10 mouse cellular contexts compared by ENCODE assay signal in genomic region chr2:27235729-27236128, GRCm38 (mm10). TPM values are rescaled to one million over a fixed set of nuclear protein-coding genes. Genes with fewer than 3 reads are reported as not detected.
DNase-seq lines count a peak whose midpoint lies in the region; ATAC-seq and TF ChIP-seq lines count a peak whose summit lies in the region.
"Had no signal": no experiment of that assay in that cellular context is flagged by ENCODE, and none has a peak within 500 bp of the region (broad histone marks: within the 10 kb centered on the region; RNA-seq: fewer than 3 reads in every experiment).

No protein-coding gene starts in this region.

- no peaks in the 10 kb centered on the region for H3K79me2 ChIP-seq in heart, adult 2 months (replicated peaks; ENCODE audit: control insufficient read depth, insufficient read depth, low read length)

- TF ChIP-seq EP300 in heart, adult 2 months (IDR thresholded peaks at IDR 0.05; ENCODE audit: insufficient read depth, low read depth, low read length): peak; percentile 77

- H3K27ac ChIP-seq in heart, adult 2 months: no peak overlapping the region
- no peak overlapping the region for H3K27ac ChIP-seq in heart, embryonic 11.5 days (ENCODE audit: low read depth, low read length)
- H3K27ac ChIP-seq in bone marrow macrophage, adult 2 months (ENCODE audit: insufficient read depth, low read depth, low read length): no peak overlapping the region
- H3K27ac ChIP-seq in forebrain, embryonic 13.5 days: no peak overlapping the region
- H3K27ac ChIP-seq in hindbrain, embryonic 14.5 days: no peak overlapping the region
- no peak overlapping the region for H3K27ac ChIP-seq in limb, embryonic 11.5 days (replicated peaks; ENCODE audit: low read depth, low read length)
- no peak overlapping the region for H3K27ac ChIP-seq in thymus, adult 2 months (ENCODE audit: control insufficient read depth, insufficient read depth, low read length)
- H3K27ac ChIP-seq: liver, embryonic 15.5 days had no signal

- H3K9me3 ChIP-seq in heart, embryonic 11.5 days (replicated peaks; ENCODE audit: control insufficient read depth, low read length): no peaks in the 10 kb centered on the region
- H3K9me3 ChIP-seq in forebrain, embryonic 13.5 days (replicated peaks): no peaks in the 10 kb centered on the region
- H3K9me3 ChIP-seq in hindbrain, embryonic 14.5 days (ENCODE audit: control insufficient read depth, low read length): no peaks in the 10 kb centered on the region
- H3K9me3 ChIP-seq in limb, embryonic 11.5 days (ENCODE audit: control insufficient read depth, low read length): no peaks in the 10 kb centered on the region
- H3K9me3 ChIP-seq: G1E; liver, embryonic 15.5 days had no signal

- no peak overlapping the region for H3K4me3 ChIP-seq in heart, adult 2 months
- no peak overlapping the region for H3K4me3 ChIP-seq in heart, embryonic 11.5 days (ENCODE audit: low read depth, low read length)
- no peak overlapping the region for H3K4me3 ChIP-seq in bone marrow macrophage, adult 2 months (ENCODE audit: insufficient read depth, low read length)
- H3K4me3 ChIP-seq in forebrain, embryonic 13.5 days: no peak overlapping the region
- H3K4me3 ChIP-seq in hindbrain, embryonic 14.5 days (replicated peaks; ENCODE audit: low read length): no peak overlapping the region
- H3K4me3 ChIP-seq in limb, embryonic 11.5 days (ENCODE audit: low read depth, low read length): no peak overlapping the region
- H3K4me3 ChIP-seq in thymus, adult 2 months (ENCODE audit: control insufficient read depth, insufficient read depth, low read length): no peak overlapping the region
- H3K4me3 ChIP-seq: liver, embryonic 15.5 days had no signal

- H3K36me3 ChIP-seq in heart, adult 2 months (ENCODE audit: control insufficient read depth, insufficient read depth, low read length): no peaks in the 10 kb centered on the region
- no peaks in the 10 kb centered on the region for H3K36me3 ChIP-seq in heart, embryonic 11.5 days (ENCODE audit: control insufficient read depth, insufficient read depth, low read length)
- H3K36me3 ChIP-seq in forebrain, embryonic 13.5 days (ENCODE audit: poor library complexity, severe bottlenecking): no peaks in the 10 kb centered on the region
- no peaks in the 10 kb centered on the region for H3K36me3 ChIP-seq in hindbrain, embryonic 14.5 days (replicated peaks; ENCODE audit: control insufficient read depth, insufficient read depth)
- H3K36me3 ChIP-seq in limb, embryonic 11.5 days (ENCODE audit: control insufficient read depth, insufficient read depth, low read length): no peaks in the 10 kb centered on the region
- H3K36me3 ChIP-seq in thymus, adult 2 months (ENCODE audit: control insufficient read depth, insufficient read depth, low read length): no peaks in the 10 kb centered on the region
- H3K36me3 ChIP-seq: G1E; liver, embryonic 15.5 days had no signal

- H3K9ac ChIP-seq in heart, adult 2 months (ENCODE audit: low read depth, low read length): no peak overlapping the region
- no peak overlapping the region for H3K9ac ChIP-seq in heart, embryonic 11.5 days (ENCODE audit: low read depth, low read length)
- no peak overlapping the region for H3K9ac ChIP-seq in forebrain, embryonic 13.5 days
- H3K9ac ChIP-seq in hindbrain, embryonic 14.5 days: no peak overlapping the region
- no peak overlapping the region for H3K9ac ChIP-seq in limb, embryonic 11.5 days (ENCODE audit: low read length)
- H3K9ac ChIP-seq: liver, embryonic 15.5 days had no signal

- no peak for ATAC-seq in heart, embryonic 11.5 days (replicated peaks; ENCODE audit: insufficient number of reproducible peaks, low FRiP score, low TSS enrichment)
- ATAC-seq in forebrain, embryonic 13.5 days: peak; percentile 69; the same call in 1 of the 2 replicates
- ATAC-seq in hindbrain, embryonic 14.5 days (ENCODE audit: low FRiP score): no peak
- no peak; the same call in 1 of the 2 replicates for ATAC-seq in limb, embryonic 11.5 days (ENCODE audit: insufficient number of reproducible peaks, low FRiP score, low TSS enrichment, low read depth)

- WGBS in heart, adult 2 months: 16% methylated on average over 3 of the region's 3 CpGs
- 6% methylated on average over 3 of the region's 3 CpGs for WGBS in heart, embryonic 11.5 days (ENCODE audit: insufficient replicate concordance)
- WGBS in forebrain, embryonic 13.5 days: 21% methylated on average over 3 of the region's 3 CpGs
- WGBS in hindbrain, embryonic 14.5 days: 32% methylated on average over 3 of the region's 3 CpGs
- 14% methylated on average over 3 of the region's 3 CpGs for WGBS in limb, embryonic 11.5 days
- 13% methylated on average over 3 of the region's 3 CpGs for WGBS in thymus, adult 2 months

- peaks cover 9% of the 10 kb centered on the region for H3K4me1 ChIP-seq in heart, adult 2 months (ENCODE audit: control insufficient read depth, insufficient read depth, low read length)
- H3K4me1 ChIP-seq in heart, embryonic 11.5 days (ENCODE audit: control insufficient read depth, insufficient read depth, low read length): peaks cover 18% of the 10 kb centered on the region
- peaks cover 17% of the 10 kb centered on the region for H3K4me1 ChIP-seq in bone marrow macrophage, adult 2 months (ENCODE audit: control insufficient read depth, insufficient read depth, low read length)
- H3K4me1 ChIP-seq in forebrain, embryonic 13.5 days: 0 out of 2 replicates have a peak, but pooled peaks cover 7% of the 10 kb centered on the region
- no peaks in the 10 kb centered on the region for H3K4me1 ChIP-seq in hindbrain, embryonic 14.5 days (replicated peaks; ENCODE audit: control insufficient read depth, insufficient read depth, low read length)
- peaks cover 3% of the 10 kb centered on the region; the same call in 1 of the 2 replicates for H3K4me1 ChIP-seq in limb, embryonic 11.5 days (ENCODE audit: control insufficient read depth, insufficient read depth, low read length)
- no peaks in the 10 kb centered on the region for H3K4me1 ChIP-seq in thymus, adult 2 months (replicated peaks; ENCODE audit: control insufficient read depth, insufficient read depth, low read length)

- DNase-seq in heart, adult 2 months: peak; percentile 65 to 79
- peak; percentile 84 for DNase-seq in hindbrain, embryonic 14.5 days (ENCODE audit: low spot score)
- DNase-seq in limb, embryonic 11.5 days (ENCODE audit: low spot score): peak; percentile 84
- peak; percentile 18 to 56 for DNase-seq in natural killer cell, adult 2 months (ENCODE audit: low spot score in 2 of 2)
- DNase-seq in thymus, adult 2 months: peak; percentile 75

- H3K27me3 ChIP-seq in heart, adult 2 months (ENCODE audit: control insufficient read depth, insufficient read depth, low read length): no peaks in the 10 kb centered on the region
- H3K27me3 ChIP-seq in heart, embryonic 11.5 days (ENCODE audit: control insufficient read depth, insufficient read depth, low read length): peaks cover 9% of the 10 kb centered on the region; the same call in 1 of the 2 replicates
- H3K27me3 ChIP-seq in forebrain, embryonic 13.5 days: no peaks in the 10 kb centered on the region
- H3K27me3 ChIP-seq in hindbrain, embryonic 14.5 days (ENCODE audit: control insufficient read depth, insufficient read depth, low read length): no peaks in the 10 kb centered on the region
- no peaks in the 10 kb centered on the region for H3K27me3 ChIP-seq in limb, embryonic 11.5 days (ENCODE audit: control insufficient read depth, insufficient read depth, low read length)
- no peaks in the 10 kb centered on the region for H3K27me3 ChIP-seq in thymus, adult 2 months (ENCODE audit: control insufficient read depth, insufficient read depth, low read length)
- H3K27me3 ChIP-seq: liver, embryonic 15.5 days had no signal

- peak; percentile 86 for TF ChIP-seq CTCF in heart, adult 2 months (IDR thresholded peaks at IDR 0.05)
- TF ChIP-seq CTCF in bone marrow macrophage, adult 2 months (IDR thresholded peaks at IDR 0.05; ENCODE audit: low read depth, low read length): peak; percentile 82
- TF ChIP-seq CTCF in thymus, adult 2 months (IDR thresholded peaks at IDR 0.05; ENCODE audit: borderline replicate concordance, control insufficient read depth, extremely low read depth, insufficient read depth, low read length, poor library complexity): peak; percentile 62; the same call in 1 of the 2 replicates

- TF ChIP-seq POLR2A in heart, adult 2 months (IDR thresholded peaks at IDR 0.05; ENCODE audit: insufficient read depth, low read depth, low read length): no peak
- no peak for TF ChIP-seq POLR2A in bone marrow macrophage, adult 2 months (IDR thresholded peaks at IDR 0.05; ENCODE audit: borderline replicate concordance, low read depth, low read length)
- TF ChIP-seq POLR2A in thymus, adult 2 months (IDR thresholded peaks at IDR 0.05; ENCODE audit: control insufficient read depth, extremely low read depth, insufficient read depth, low read length, poor library complexity): no peak

- H3K4me2 ChIP-seq in heart, embryonic 11.5 days: no peak overlapping the region
- H3K4me2 ChIP-seq in forebrain, embryonic 13.5 days: no peak overlapping the region
- H3K4me2 ChIP-seq in hindbrain, embryonic 14.5 days (replicated peaks): no peak overlapping the region
- H3K4me2 ChIP-seq in limb, embryonic 11.5 days (ENCODE audit: low read depth, severe bottlenecking): no peak overlapping the region
- H3K4me2 ChIP-seq: liver, embryonic 15.5 days had no signal

- intact Hi-C loops in heart, adult 2 months (cut with DNase I): loop anchor here (1.0 to 10.0 kb wide), 6 partner anchors 109 to 588 kb away; partner anchors contain the start of genes Stkld1 and Surf4

RNA-seq across cellular contexts. Expression of gene Sardh, which starts 12.4 kb away (rescaled TPM):
- total RNA-seq in heart, adult 2 months (2021): 1 to 10 TPM; 4.7 to 6.5 TPM
- polyA plus RNA-seq in heart, adult 2 months (2012; rRNA removed): 18.0 and 19.1 TPM in 2 replicates
- 12.9 and 15.1 TPM in 2 replicates for polyA plus RNA-seq in heart, embryonic 11.5 days (2014; fragmentation: Nextera tagmentation; extraction: Ambion mirVana)
- polyA plus RNA-seq in bone marrow macrophage, adult 2 months (2012; ENCODE audit: insufficient read depth, insufficient read length, missing spikeins): not detected in 2 replicates
- 2.1 and 2.4 TPM in 2 replicates for polyA plus RNA-seq in forebrain, embryonic 13.5 days (2015; fragmentation: Nextera tagmentation; extraction: Ambion mirVana)
- polyA plus RNA-seq in hindbrain, embryonic 14.5 days (2014; fragmentation: Nextera tagmentation; extraction: Ambion mirVana): 3.8 and 6.3 TPM in 2 replicates
- 3.0 and 3.5 TPM in 2 replicates for polyA plus RNA-seq in limb, embryonic 11.5 days (2014; fragmentation: Nextera tagmentation; extraction: Ambion mirVana)
- polyA plus RNA-seq in thymus, adult 2 months (2012; rRNA removed): 10.5 and 12.3 TPM in 2 replicates
- polyA plus RNA-seq: G1E had no signal
